Mouse (Mus musculus): Measurements from ENCODE around the gene Vars. TPM values are rescaled to one million over a fixed set of nuclear protein-coding genes. Genes with fewer than 3 reads are reported as not detected.
A peak's percentile ranks its signal among the peaks of the same experiment; 100 is the strongest.

Gene Vars
- polyA plus RNA-seq, 1 experiment from 2014 or later: 35.5 TPM

DNA sequence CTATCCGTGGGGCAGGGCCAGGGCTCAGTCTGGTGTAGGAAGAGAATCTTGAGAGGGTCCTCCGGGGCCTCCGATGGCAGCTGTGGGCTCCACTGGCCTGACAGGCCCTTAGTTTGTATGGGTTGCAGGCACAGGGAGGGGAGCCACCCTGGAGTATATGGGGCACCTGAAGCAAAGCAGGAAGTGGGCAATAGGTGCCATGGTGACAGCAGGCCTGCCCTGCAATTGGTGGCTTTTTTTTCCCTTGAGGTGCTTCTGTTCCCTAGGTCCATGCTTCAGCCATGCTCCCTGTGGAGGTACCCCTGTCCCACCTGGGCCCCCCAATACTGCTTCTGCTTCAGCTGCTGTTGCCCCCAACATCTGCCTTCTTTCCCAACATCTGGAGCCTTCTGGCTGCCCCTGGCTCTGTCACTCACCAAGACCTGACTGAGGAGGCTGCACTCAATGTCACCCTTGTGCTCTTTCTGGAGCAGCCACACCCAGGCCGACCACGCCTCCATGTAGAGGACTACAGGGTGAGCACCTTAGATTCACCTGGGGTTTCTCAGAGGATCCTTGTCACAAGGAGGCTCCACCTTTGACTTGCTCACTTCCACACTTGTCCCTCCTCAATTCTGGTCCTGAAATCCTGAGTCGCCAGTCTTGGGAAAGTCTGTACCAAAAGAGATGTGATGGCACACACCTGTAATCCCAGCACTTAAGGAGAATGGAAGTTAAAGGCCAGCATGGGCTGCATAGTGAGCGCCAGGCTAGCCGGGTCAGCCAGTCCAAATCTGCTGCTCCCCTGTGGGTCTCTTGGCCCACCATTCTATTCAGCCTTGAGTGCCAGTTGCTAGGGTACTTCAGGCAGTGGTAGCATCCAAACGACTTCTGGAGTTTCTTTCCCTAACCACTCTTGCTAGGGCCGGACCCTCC, 16.3 kb downstream of the Vars start:
- 71% methylated on average over 10 of the region's 10 CpGs for WGBS
- Histone ChIP-seq H3K9ac (ENCODE audit: low read length) (peak overlapping the region; percentile 4; the same call in 1 of the 2 replicates), H3K9me3 (ENCODE audit: control insufficient read depth, low read length) (no peaks in the 10 kb centered on the region), H3K4me2 (replicated peaks; ENCODE audit: low read depth) (no peak overlapping the region), H3K4me3 (ENCODE audit: low read depth, low read length) (no peak overlapping the region), H3K27me3 (ENCODE audit: control insufficient read depth, insufficient read depth, low read length) (no peaks in the 10 kb centered on the region), H3K36me3 (ENCODE audit: control insufficient read depth, insufficient read depth, low read length) (peaks cover 28% of the 10 kb centered on the region), H3K4me1 (replicated peaks; ENCODE audit: control insufficient read depth, insufficient read depth) (no peaks in the 10 kb centered on the region), H3K27ac (replicated peaks) (peak overlapping the region; percentile 76)
- ATAC-seq (ENCODE audit: low FRiP score, low TSS enrichment) (peak; percentile 13; the same call in 1 of the 2 replicates), DNase-seq (ENCODE audit: low spot score) (peak; percentile 53)
- TF ChIP-seq CTCF (IDR thresholded peaks at IDR 0.05; ENCODE audit: low read depth): no peak
- TF ChIP-seq EP300 (optimal IDR thresholded peaks at IDR 0.05): no peak

GRCm38 (mm10) chr17:35017706-35018030, 16.9 kb downstream of the Vars start:
- Histone ChIP-seq H3K4me3 (ENCODE audit: low read depth, low read length) (no peak overlapping the region), H3K36me3 (ENCODE audit: control insufficient read depth, insufficient read depth, low read length) (peaks cover 24% of the 10 kb centered on the region), H3K27ac (replicated peaks) (no peak overlapping the region), H3K4me2 (replicated peaks; ENCODE audit: low read depth) (no peak overlapping the region), H3K4me1 (replicated peaks; ENCODE audit: control insufficient read depth, insufficient read depth) (no peaks in the 10 kb centered on the region), H3K27me3 (ENCODE audit: control insufficient read depth, insufficient read depth, low read length) (no peaks in the 10 kb centered on the region), H3K9ac (ENCODE audit: low read length) (no peak overlapping the region), H3K9me3 (ENCODE audit: control insufficient read depth, low read length) (no peaks in the 10 kb centered on the region)
- WGBS: 65% methylated on average over 14 of the region's 14 CpGs
- TF ChIP-seq CTCF (IDR thresholded peaks at IDR 0.05; ENCODE audit: low read depth) (no peak), EP300 (optimal IDR thresholded peaks at IDR 0.05) (no peak)
- ATAC-seq (ENCODE audit: low FRiP score, low TSS enrichment) (no peak), DNase-seq (ENCODE audit: low spot score) (no peak)

GRCm38 (mm10) chr17:35018171-35018570, 17.4 kb downstream of the Vars start:
- no peaks in the 10 kb centered on the region for H3K4me1 ChIP-seq (replicated peaks; ENCODE audit: control insufficient read depth, insufficient read depth)
- 62% methylated on average over 3 of the region's 3 CpGs for WGBS
- TF ChIP-seq EP300 (optimal IDR thresholded peaks at IDR 0.05) (no peak), CTCF (IDR thresholded peaks at IDR 0.05; ENCODE audit: low read depth) (no peak)
- no peak overlapping the region for H3K9ac ChIP-seq (ENCODE audit: low read length)
- no peaks in the 10 kb centered on the region for H3K9me3 ChIP-seq (ENCODE audit: control insufficient read depth, low read length)
- H3K27me3 ChIP-seq (ENCODE audit: control insufficient read depth, insufficient read depth, low read length): no peaks in the 10 kb centered on the region
- no peak overlapping the region for H3K27ac ChIP-seq (replicated peaks)
- no peak overlapping the region for H3K4me3 ChIP-seq (ENCODE audit: low read depth, low read length)
- peaks cover 20% of the 10 kb centered on the region for H3K36me3 ChIP-seq (ENCODE audit: control insufficient read depth, insufficient read depth, low read length)
- DNase-seq (ENCODE audit: low spot score) (peak; percentile 48), ATAC-seq (ENCODE audit: low FRiP score, low TSS enrichment) (no peak)
- H3K4me2 ChIP-seq (replicated peaks; ENCODE audit: low read depth): no peak overlapping the region

DNA sequence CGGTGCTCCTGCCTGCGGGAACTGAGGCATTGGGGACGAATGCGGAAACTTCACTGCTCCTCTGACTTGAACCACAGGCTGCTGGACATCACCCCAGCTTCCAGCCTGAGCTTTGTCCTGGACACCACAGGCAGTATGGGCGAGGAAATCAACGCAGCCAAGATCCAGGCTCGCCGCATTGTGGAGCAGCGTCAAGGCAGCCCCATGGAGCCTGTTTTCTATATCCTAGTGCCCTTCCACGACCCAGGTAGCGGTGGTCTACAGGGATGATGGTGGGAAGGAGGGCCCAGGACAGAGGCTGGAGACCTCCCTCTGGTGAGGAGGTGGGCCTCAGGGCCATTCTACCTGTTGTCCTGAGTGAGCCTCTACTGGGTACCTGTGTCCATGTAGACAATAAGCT, 19.1 kb downstream of the Vars start:
- WGBS: 87% methylated on average over 11 of the region's 11 CpGs
- no peak overlapping the region for H3K27ac ChIP-seq (replicated peaks)
- H3K4me2 ChIP-seq (replicated peaks; ENCODE audit: low read depth): no peak overlapping the region
- DNase-seq (ENCODE audit: low spot score) (no peak), ATAC-seq (ENCODE audit: low FRiP score, low TSS enrichment) (no peak)
- no peak for TF ChIP-seq CTCF (IDR thresholded peaks at IDR 0.05; ENCODE audit: low read depth)
- no peak for TF ChIP-seq EP300 (optimal IDR thresholded peaks at IDR 0.05)
- no peaks in the 10 kb centered on the region for H3K4me1 ChIP-seq (replicated peaks; ENCODE audit: control insufficient read depth, insufficient read depth)
- H3K9me3 ChIP-seq (ENCODE audit: control insufficient read depth, low read length): no peaks in the 10 kb centered on the region
- no peaks in the 10 kb centered on the region for H3K27me3 ChIP-seq (ENCODE audit: control insufficient read depth, insufficient read depth, low read length)
- no peak overlapping the region for H3K9ac ChIP-seq (ENCODE audit: low read length)
- no peak overlapping the region for H3K4me3 ChIP-seq (ENCODE audit: low read depth, low read length)
- peaks cover 6% of the 10 kb centered on the region; the same call in 1 of the 2 replicates for H3K36me3 ChIP-seq (ENCODE audit: control insufficient read depth, insufficient read depth, low read length)

DNA sequence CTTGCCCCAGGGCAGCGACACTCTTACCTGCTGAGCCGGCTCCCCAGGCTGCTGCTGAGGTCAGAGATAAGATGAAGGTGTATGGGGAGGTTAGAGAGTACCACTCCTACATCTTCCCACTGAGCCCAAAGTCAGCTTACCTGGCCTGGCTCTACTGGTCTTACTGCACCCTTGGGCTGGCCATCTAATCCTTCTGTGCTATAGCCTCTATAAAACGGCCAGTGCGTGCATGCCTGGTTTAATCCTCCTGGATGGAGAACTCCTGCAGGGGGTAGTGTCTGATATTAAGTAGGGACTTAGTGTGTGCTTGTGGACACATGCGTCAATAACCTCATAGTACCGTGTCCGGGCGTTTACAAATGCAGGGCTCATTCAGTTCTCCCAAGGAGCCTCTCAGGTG, 19.8 kb downstream of the Vars start:
- H3K36me3 ChIP-seq (ENCODE audit: control insufficient read depth, insufficient read depth, low read length): peaks cover under 1% of the 10 kb centered on the region; the same call in 1 of the 2 replicates
- no peak for ATAC-seq (ENCODE audit: low FRiP score, low TSS enrichment)
- no peak for DNase-seq (ENCODE audit: low spot score)
- no peaks in the 10 kb centered on the region for H3K9me3 ChIP-seq (ENCODE audit: control insufficient read depth, low read length)
- TF ChIP-seq CTCF (IDR thresholded peaks at IDR 0.05; ENCODE audit: low read depth): no peak
- TF ChIP-seq EP300 (optimal IDR thresholded peaks at IDR 0.05): no peak
- H3K4me1 ChIP-seq (replicated peaks; ENCODE audit: control insufficient read depth, insufficient read depth): no peaks in the 10 kb centered on the region
- no peak overlapping the region for H3K27ac ChIP-seq (replicated peaks)
- no peak overlapping the region for H3K4me3 ChIP-seq (ENCODE audit: low read depth, low read length)
- no peak overlapping the region for H3K4me2 ChIP-seq (replicated peaks; ENCODE audit: low read depth)
- no peak overlapping the region for H3K9ac ChIP-seq (ENCODE audit: low read length)
- WGBS: 82% methylated on average over 8 of the region's 8 CpGs
- H3K27me3 ChIP-seq (ENCODE audit: control insufficient read depth, insufficient read depth, low read length): no peaks in the 10 kb centered on the region

GRCm38 (mm10) chr17:35021163-35021808, 20.5 kb downstream of the Vars start:
- WGBS: 12% methylated on average over 17 of the region's 17 CpGs
- Histone ChIP-seq H3K9me3 (ENCODE audit: control insufficient read depth, low read length) (no peaks in the 10 kb centered on the region), H3K4me2 (replicated peaks; ENCODE audit: low read depth) (0 out of 2 replicates have a peak overlapping the region, but pooled peaks have one; percentile 6), H3K4me3 (ENCODE audit: low read depth, low read length) (no peak overlapping the region), H3K27ac (replicated peaks) (no peak overlapping the region), H3K9ac (ENCODE audit: low read length) (no peak overlapping the region), H3K4me1 (replicated peaks; ENCODE audit: control insufficient read depth, insufficient read depth) (no peaks in the 10 kb centered on the region), H3K36me3 (ENCODE audit: control insufficient read depth, insufficient read depth, low read length) (no peaks in the 10 kb centered on the region), H3K27me3 (ENCODE audit: control insufficient read depth, insufficient read depth, low read length) (no peaks in the 10 kb centered on the region)
- DNase-seq (ENCODE audit: low spot score) (peak; percentile 89), ATAC-seq (ENCODE audit: low FRiP score, low TSS enrichment) (peak; percentile 21)
- TF ChIP-seq CTCF (IDR thresholded peaks at IDR 0.05; ENCODE audit: low read depth) (peak; percentile 99), EP300 (optimal IDR thresholded peaks at IDR 0.05) (no peak)
